Mouse (Mus musculus) cortical plate, adult 2 months (tissue): ENCODE measurements at regions not wholly inside any gene's neighbourhood (a gene's known extent, or its start where the extent isn't known, plus 50 kb on each side); places are given as distances from the start of the nearest gene placed in this dataset.
"Not testable (repeated sequence)": the region's sequence is repeated elsewhere in the genome, so short reads cannot be mapped to it uniquely, and the experiment has no call there.

ENCODE experiments used
- H3K27ac ChIP-seq: fragments of 200-500 bp; 2 replicates; pipeline ENCODE4 v1.5.1; 2012; ENCODE audit warnings: low read length, control low read depth, inconsistent platforms; ENCODE audit not compliant: insufficient read depth
- H3K4me1 ChIP-seq: fragments of 200-500 bp; 2 replicates; pipeline ENCODE4 v1.6.1; 2011; ENCODE audit warnings: low read length; ENCODE audit not compliant: control insufficient read depth, insufficient read depth
- H3K4me3 ChIP-seq: fragments of 200-500 bp; 2 replicates; pipeline ENCODE4 v1.5.1; 2011; ENCODE audit warnings: mild to moderate bottlenecking, low read length, control low read depth; ENCODE audit not compliant: insufficient read depth
- CTCF ChIP-seq: fragments of 200-500 bp; IDR thresholded peaks from 2 replicates; pipeline ENCODE4 v1.5.1; 2011; ENCODE audit warnings: mild to moderate bottlenecking, control low read depth, low read length; ENCODE audit not compliant: insufficient read depth; ENCODE audit errors: extremely low read depth
- POLR2A ChIP-seq: fragments of 200-500 bp; IDR thresholded peaks from 2 replicates; pipeline ENCODE4 v1.6.1; 2011; ENCODE audit warnings: mild to moderate bottlenecking, low read length, control low read depth; ENCODE audit not compliant: insufficient read depth; ENCODE audit errors: extremely low read depth

DNA sequence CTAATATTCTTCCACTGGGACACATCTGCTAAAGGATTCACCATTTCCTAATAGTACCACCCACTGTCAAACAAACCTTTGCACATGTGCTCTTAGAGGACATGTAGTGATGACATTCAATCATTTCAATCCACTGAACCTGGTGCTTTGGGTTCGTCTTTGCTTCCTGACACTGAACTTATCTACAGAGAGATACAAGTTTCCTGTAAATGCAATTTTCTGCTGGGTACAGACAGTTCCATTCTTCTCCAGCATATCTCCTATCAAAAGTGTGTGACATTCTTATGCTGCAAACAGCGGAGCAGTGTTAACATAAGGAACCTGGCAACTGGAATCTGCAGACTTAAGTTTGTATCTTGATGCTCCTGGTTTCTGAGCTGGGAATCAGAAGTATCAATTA lies 805.8 kb downstream of the Diaph3 start:
- TF ChIP-seq CTCF (no peak), POLR2A (no peak)
- Histone ChIP-seq H3K27ac (no peak overlapping the region), H3K4me3 (no peak overlapping the region), H3K4me1 (no peaks in the 10 kb centered on the region)

DNA sequence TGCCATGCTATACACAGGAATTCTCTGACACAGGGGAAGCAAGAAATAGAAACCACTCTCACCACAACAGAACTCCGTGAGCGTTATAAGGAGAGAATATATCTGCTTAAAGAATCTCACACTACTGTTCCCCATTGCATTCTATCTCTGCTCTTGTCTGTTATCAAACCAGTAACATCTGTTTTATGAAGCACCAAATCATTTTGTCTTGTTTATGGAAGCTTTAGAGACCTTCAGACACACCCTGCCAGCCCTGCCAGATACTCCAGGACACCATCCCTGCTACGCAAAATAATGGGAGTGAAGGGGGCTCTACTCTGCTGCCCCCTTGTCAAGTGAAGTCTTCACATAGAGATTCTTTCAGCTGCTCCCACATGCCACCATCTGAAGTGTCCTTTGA lies 811.9 kb downstream of the Diaph3 start:
- Histone ChIP-seq H3K27ac (no peak overlapping the region), H3K4me1 (no peaks in the 10 kb centered on the region), H3K4me3 (no peak overlapping the region)
- TF ChIP-seq POLR2A (no peak), CTCF (no peak)

DNA sequence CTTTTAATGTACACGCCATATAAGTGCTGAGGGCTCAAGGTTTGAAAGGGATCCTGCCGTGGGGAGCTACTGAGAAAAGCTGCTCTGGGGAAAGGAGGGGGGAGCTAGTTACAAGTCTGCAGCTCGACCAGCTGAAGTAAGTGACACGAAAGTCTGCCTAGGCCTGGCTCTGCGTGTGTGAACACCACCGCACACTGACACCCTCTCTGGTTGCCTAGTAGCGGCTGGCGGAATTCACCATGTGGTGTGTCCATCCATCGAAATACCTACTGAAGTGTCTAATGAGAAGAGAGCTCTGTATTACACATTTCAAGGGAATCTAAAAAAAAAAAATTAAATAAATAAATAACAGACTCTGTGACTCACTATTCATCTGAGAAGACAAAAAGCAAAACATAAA lies 813.4 kb downstream of the Diaph3 start:
- H3K27ac ChIP-seq, result no peak overlapping the region
- TF ChIP-seq POLR2A (no peak), CTCF (no peak)
- no peak overlapping the region for H3K4me3 ChIP-seq
- no peaks in the 10 kb centered on the region for H3K4me1 ChIP-seq

DNA sequence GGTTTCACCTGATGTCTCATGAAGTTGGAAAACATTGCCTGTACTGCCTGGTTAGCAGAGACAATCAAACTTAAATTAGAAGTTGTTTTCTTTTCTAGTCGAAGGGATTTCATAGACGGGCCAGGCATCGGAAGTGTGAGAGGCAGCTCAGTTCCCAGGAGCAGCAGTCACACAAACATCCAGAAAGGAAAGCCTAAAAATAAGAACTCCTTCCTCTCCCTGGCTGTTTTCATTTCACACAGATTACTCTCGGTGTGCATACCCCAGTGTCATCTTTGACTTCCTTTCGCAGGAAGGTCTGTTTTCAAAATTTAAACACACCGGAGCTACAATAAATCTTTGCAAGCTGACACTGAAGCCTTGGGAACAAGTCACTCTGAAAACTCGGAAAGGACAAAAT lies 818.7 kb downstream of the Diaph3 start:
- no peak overlapping the region for H3K4me3 ChIP-seq
- no peak overlapping the region for H3K27ac ChIP-seq
- TF ChIP-seq CTCF, result no peak
- no peak for TF ChIP-seq POLR2A

DNA sequence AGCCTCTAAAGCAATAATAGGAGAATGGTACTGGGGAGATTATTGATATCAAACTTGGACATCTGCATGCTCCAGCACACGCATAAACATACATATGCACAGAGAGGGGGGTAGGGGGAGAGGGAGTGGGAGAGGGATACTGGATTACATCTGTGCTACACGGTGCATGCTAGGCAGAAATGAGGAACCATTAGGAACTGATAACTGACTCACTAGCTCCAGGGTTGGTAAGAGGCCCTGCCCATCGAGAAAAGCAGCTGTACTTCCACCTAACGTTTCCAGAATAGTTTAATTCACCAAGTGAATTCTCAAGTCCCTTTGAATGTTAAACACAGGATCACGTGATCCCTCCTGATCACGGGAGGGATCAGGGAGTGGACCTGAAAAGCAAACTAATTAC lies 825.1 kb downstream of the Diaph3 start:
- TF ChIP-seq CTCF (no peak), POLR2A (no peak)
- no peak overlapping the region for H3K27ac ChIP-seq
- no peak overlapping the region for H3K4me3 ChIP-seq
- no peaks in the 10 kb centered on the region for H3K4me1 ChIP-seq

More for the DNA sequence above, 818.7 kb downstream of the Diaph3 start:
- H3K4me1 ChIP-seq, result no peaks in the 10 kb centered on the region

DNA sequence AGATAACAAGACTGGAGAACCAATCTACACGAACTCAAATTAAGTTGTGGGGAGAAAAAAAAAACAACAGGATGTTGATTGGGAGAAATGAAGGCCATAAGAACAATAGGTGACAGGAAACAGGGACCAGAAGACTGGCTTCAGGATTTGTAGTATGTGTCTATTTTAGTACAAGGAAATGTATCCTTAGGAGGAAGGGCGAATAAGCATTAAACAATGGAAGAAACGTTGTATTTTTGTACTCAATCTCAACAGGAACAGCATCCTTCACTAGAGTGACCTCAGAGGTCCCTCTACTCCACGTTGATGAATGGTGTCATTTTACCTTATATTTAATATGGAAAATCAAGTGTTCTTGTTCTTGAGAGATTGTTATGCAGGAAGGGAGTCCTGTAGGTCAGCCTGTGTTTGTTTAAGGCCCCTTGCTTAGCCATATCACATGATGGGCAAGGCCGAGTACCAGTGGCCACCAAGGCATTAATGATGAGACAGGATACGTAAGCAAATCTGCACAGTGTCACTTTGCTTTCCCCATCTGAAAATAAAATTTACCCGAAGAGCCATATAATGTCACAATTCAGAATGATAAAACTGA lies 832.0 kb downstream of the Diaph3 start:
- Histone ChIP-seq H3K4me1 (no peaks in the 10 kb centered on the region), H3K4me3 (no peak overlapping the region), H3K27ac (no peak overlapping the region)
- TF ChIP-seq POLR2A, result no peak
- TF ChIP-seq CTCF, result no peak

DNA sequence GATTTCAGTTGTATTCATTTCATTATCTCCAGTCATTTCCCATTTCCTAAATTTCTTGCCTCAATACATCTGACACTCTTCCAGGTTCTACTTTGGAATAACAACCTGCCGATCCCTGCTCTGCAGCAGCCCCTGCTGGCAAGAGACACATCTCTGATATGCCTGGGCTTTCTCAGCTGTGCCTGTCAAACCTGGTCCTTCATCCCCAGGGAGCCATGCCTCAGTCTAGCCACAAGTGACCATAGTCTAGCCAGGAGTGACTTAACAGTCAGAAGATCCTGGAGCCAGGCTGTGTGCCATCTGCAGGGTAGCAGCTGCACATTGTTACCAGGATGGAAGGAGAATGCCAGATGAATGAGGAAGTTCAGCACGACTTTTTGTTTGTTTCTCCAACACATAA lies 833.2 kb downstream of the Diaph3 start:
- Histone ChIP-seq H3K27ac (no peak overlapping the region), H3K4me3 (no peak overlapping the region)
- TF ChIP-seq POLR2A (no peak), CTCF (peak; percentile 77)

DNA sequence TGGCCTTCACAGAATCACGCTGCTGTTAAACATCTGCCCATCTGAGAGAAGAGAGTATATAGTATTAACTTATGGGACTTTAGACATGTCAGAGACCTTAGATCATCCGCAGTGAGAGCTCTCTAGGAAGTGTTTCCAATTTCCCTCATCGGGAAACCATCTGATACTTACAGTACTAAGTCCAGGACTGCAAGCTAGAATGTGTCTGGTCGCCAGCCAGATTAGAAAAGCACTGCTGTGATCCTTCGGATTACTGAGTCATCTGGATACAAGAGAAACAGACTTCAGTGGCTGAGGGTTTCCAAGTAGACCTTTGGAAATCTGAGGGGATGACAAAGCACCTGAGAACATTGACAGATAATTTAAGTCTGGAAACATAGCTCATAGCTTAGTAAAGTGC lies 839.4 kb downstream of the Diaph3 start:
- TF ChIP-seq CTCF, result no peak
- TF ChIP-seq POLR2A, result no peak
- no peak overlapping the region for H3K27ac ChIP-seq

More for the DNA sequence above, 833.2 kb downstream of the Diaph3 start:
- H3K4me1 ChIP-seq, result no peaks in the 10 kb centered on the region

DNA sequence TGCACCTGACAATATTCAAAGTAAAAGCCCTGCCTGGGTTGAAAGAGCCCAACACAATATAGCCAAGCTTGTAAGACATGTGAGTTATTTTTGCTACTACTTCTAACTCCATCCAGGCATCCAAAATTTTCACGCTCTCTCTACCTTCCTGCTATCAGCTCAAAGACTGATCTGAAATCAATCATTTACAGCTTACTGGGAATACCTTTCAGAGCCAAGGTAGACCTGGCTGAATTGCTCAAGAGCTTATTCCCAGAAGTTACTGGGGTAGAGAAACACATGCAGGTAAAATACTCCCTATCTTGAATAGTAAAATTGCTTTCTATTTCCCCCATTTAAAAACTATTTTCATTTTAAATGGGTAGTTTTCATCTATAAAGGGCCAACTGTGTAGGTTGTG lies 840.2 kb downstream of the Diaph3 start:
- TF ChIP-seq CTCF (no peak), POLR2A (no peak)
- H3K27ac ChIP-seq, result no peak overlapping the region
- H3K4me1 ChIP-seq, result no peaks in the 10 kb centered on the region
- H3K4me3 ChIP-seq, result no peak overlapping the region

More for the DNA sequence above, 839.4 kb downstream of the Diaph3 start:
- H3K4me1 ChIP-seq, result no peaks in the 10 kb centered on the region
- H3K4me3 ChIP-seq, result no peak overlapping the region

DNA sequence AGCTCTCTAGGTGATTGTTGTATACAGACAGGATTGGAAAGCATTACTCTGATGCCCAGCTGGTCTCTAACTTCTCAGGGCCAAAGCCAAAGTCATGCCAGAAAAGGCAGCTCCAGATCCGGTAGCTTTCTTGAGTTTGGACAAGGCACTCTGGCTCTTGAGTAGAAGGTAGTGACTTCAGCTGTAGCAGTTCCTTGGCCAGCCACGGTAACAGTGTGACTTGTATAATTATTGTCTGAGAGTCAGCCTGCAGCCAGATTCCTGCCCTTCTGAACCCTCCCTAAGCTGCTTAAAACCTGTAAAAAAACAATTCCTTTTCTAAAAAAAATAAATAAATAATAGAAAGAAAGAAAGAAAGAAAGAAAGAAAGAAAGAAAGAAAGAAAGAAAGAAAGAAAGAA lies 843.0 kb downstream of the Diaph3 start:
- no peaks in the 10 kb centered on the region for H3K4me1 ChIP-seq
- no peak for TF ChIP-seq POLR2A
- TF ChIP-seq CTCF, result no peak
- no peak overlapping the region for H3K4me3 ChIP-seq
- no peak overlapping the region for H3K27ac ChIP-seq

DNA sequence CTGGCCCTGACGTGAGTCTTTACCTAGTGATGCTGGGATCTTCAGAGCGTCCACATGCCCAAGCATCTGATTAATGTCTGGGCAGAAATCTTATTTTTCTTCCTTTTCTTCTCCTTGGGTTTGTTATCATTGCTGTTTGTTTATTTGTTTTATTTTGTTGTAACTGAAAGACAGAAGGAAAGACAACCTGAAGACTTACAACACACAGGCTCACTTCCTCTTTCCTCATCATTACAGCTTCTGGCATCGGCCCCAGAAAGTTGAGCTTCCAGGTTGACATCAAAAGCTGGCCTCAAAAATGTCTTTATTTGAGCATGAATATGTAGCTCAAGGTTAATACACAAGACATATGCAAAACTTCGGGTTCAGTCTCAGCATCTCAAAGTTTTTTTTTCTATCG lies 846.4 kb downstream of the Diaph3 start:
- not testable (repeated sequence) for H3K4me3 ChIP-seq, H3K4me1 ChIP-seq, H3K27ac ChIP-seq
